ENCODE assay signal across 26 mouse cellular contexts in the genomic region with DNA sequence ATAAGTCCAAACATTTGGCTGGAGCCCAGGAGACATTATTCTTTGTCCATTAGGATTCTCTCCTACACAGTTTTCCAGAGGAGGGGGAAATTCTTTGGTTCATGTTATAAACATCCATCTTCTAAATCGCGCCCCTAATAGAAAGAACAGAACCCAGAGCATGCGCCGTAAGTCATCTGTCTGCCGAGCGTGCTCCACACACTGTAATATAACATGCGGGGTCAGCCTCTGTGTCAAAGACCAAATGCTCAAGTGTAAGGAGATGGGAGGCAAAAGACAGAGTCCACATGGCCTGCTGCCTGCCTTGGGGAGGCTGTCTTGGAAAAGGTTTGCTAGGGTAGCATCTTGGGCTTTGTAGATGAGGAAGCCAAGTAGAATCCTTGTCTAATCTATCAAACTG.
DNase-seq lines count a peak whose midpoint lies in the region; ATAC-seq and TF ChIP-seq lines count a peak whose summit lies in the region.
"Had no signal": no experiment of that assay in that cellular context is flagged by ENCODE, and none has a peak within 500 bp of the region (broad histone marks: within the 10 kb centered on the region; RNA-seq: fewer than 3 reads in every experiment).

No protein-coding gene starts in this region.

- 59% methylated on average over 7 of the region's 7 CpGs for WGBS in kidney, adult 2 months
- 38% methylated on average over 7 of the region's 7 CpGs for whole genome bisulfite sequencing in stomach, embryonic 14.5 days
- 54% methylated on average over 7 of the region's 7 CpGs for WGBS in stomach, postnatal 0 days

- no peak for TF ChIP-seq EP300 in stomach, postnatal 0 days (optimal IDR thresholded peaks at IDR 0.05)

- H3K27me3 ChIP-seq in kidney, adult 2 months (replicated peaks; ENCODE audit: control insufficient read depth, insufficient read depth, low read length): no peaks in the 10 kb centered on the region
- H3K27me3 ChIP-seq in stomach, embryonic 14.5 days (ENCODE audit: control insufficient read depth, insufficient read depth, low read length): no peaks in the 10 kb centered on the region
- no peaks in the 10 kb centered on the region for H3K27me3 ChIP-seq in stomach, postnatal 0 days (ENCODE audit: control insufficient read depth, insufficient read depth, low read length)
- H3K27me3 ChIP-seq: heart, embryonic 13.5 days; limb, embryonic 13.5 days; midbrain, embryonic 13.5 days; neural tube, embryonic 12.5 days had no signal

- DNase-seq in heart, adult 11 months: peak; percentile 55
- DNase-seq in heart, adult 18-20 months: no peak
- DNase-seq in kidney, postnatal 10 days: peak; percentile 30
- no peak for DNase-seq in kidney, adult 2 months
- DNase-seq in stomach, postnatal 0 days (ENCODE audit: low spot score): no peak
- no peak for DNase-seq in frontal cortex, adult 2 months (ENCODE audit: extremely low spot score in 1 of 2, low spot score in 1 of 2)
- DNase-seq: adrenal gland, postnatal 14 days; cerebellum, adult 2 months; cerebellum, postnatal 25 days; gastrocnemius, postnatal 14 days; heart, adult 2 months; heart, postnatal 14 days; layer of hippocampus, adult 9-11 months; lung, postnatal 14 days; right cerebral cortex, postnatal 25 days; thymus, adult 2 months; thymus, postnatal 4 days had no signal

- H3K4me1 ChIP-seq in kidney, adult 2 months (ENCODE audit: control insufficient read depth, insufficient read depth, low read length): no peaks in the 10 kb centered on the region
- 0 out of 2 replicates have a peak, but pooled peaks cover 3% of the 10 kb centered on the region for H3K4me1 ChIP-seq in stomach, embryonic 14.5 days (ENCODE audit: control insufficient read depth, insufficient read depth, low read length)
- H3K4me1 ChIP-seq in stomach, postnatal 0 days (replicated peaks; ENCODE audit: control insufficient read depth, insufficient read depth): no peaks in the 10 kb centered on the region
- H3K4me1 ChIP-seq: forebrain, embryonic 10.5 days; midbrain, embryonic 13.5 days; neural tube, embryonic 12.5 days had no signal

- no peak overlapping the region for H3K4me3 ChIP-seq in kidney, adult 2 months (ENCODE audit: insufficient read depth, low read depth, low read length)
- H3K4me3 ChIP-seq in stomach, embryonic 14.5 days (ENCODE audit: low read depth, low read length): no peak overlapping the region
- H3K4me3 ChIP-seq in stomach, postnatal 0 days (ENCODE audit: low read depth, low read length): no peak overlapping the region
- H3K4me3 ChIP-seq: forebrain, embryonic 10.5 days; heart, adult 2 months; heart, embryonic 13.5 days; limb, embryonic 13.5 days; midbrain, embryonic 13.5 days; neural tube, embryonic 12.5 days had no signal

- peak; percentile 33; the same call in 1 of the 2 replicates for ATAC-seq in stomach, embryonic 14.5 days (ENCODE audit: insufficient number of reproducible peaks, insufficient read depth, low FRiP score, low read depth)
- ATAC-seq in stomach, postnatal 0 days (ENCODE audit: low FRiP score, low TSS enrichment): no peak
- ATAC-seq: forebrain, embryonic 16.5 days; hindbrain, postnatal 0 days; midbrain, embryonic 13.5 days had no signal

- no peak overlapping the region for H3K9ac ChIP-seq in stomach, embryonic 14.5 days (replicated peaks; ENCODE audit: low read depth, low read length)
- H3K9ac ChIP-seq in stomach, postnatal 0 days (ENCODE audit: low read length): no peak overlapping the region
- H3K9ac ChIP-seq: heart, embryonic 13.5 days; limb, embryonic 13.5 days; liver, embryonic 14.5 days; midbrain, embryonic 13.5 days; neural tube, embryonic 12.5 days had no signal

- no peaks in the 10 kb centered on the region for H3K36me3 ChIP-seq in kidney, adult 2 months (ENCODE audit: control insufficient read depth, insufficient read depth, low read length)
- no peaks in the 10 kb centered on the region for H3K36me3 ChIP-seq in stomach, embryonic 14.5 days (ENCODE audit: control insufficient read depth, insufficient read depth, low read length)
- no peaks in the 10 kb centered on the region for H3K36me3 ChIP-seq in stomach, postnatal 0 days (ENCODE audit: control insufficient read depth, insufficient read depth, low read length)
- H3K36me3 ChIP-seq: forebrain, embryonic 10.5 days; heart, embryonic 13.5 days; limb, embryonic 13.5 days; midbrain, embryonic 13.5 days; neural tube, embryonic 12.5 days had no signal

- TF ChIP-seq CTCF in kidney, adult 2 months (conservative IDR thresholded peaks at IDR 0.05; ENCODE audit: insufficient read depth, insufficient read length, low read depth, low read length): no peak
- TF ChIP-seq CTCF in stomach, postnatal 0 days (IDR thresholded peaks at IDR 0.05; ENCODE audit: low read depth): no peak

- H3K27ac ChIP-seq in kidney, adult 2 months (ENCODE audit: insufficient read depth, low read depth, low read length): no peak overlapping the region
- H3K27ac ChIP-seq in stomach, embryonic 14.5 days (ENCODE audit: low read length): no peak overlapping the region
- no peak overlapping the region for H3K27ac ChIP-seq in stomach, postnatal 0 days (replicated peaks)
- H3K27ac ChIP-seq: forebrain, embryonic 10.5 days; heart, adult 2 months; heart, embryonic 13.5 days; hindbrain, postnatal 0 days; limb, embryonic 13.5 days; liver, embryonic 14.5 days; midbrain, embryonic 13.5 days; neural tube, embryonic 12.5 days had no signal

- 0 out of 2 replicates have a peak overlapping the region, but pooled peaks have one; percentile 5 for H3K4me2 ChIP-seq in stomach, embryonic 14.5 days (replicated peaks; ENCODE audit: low read depth, low read length)
- no peak overlapping the region for H3K4me2 ChIP-seq in stomach, postnatal 0 days (replicated peaks; ENCODE audit: low read depth)
- H3K4me2 ChIP-seq: heart, embryonic 13.5 days; limb, embryonic 13.5 days; midbrain, embryonic 13.5 days; neural tube, embryonic 12.5 days had no signal

- H3K9me3 ChIP-seq in stomach, embryonic 14.5 days (ENCODE audit: control insufficient read depth, low read depth, low read length): no peaks in the 10 kb centered on the region
- H3K9me3 ChIP-seq in stomach, postnatal 0 days (ENCODE audit: control insufficient read depth, low read length): no peaks in the 10 kb centered on the region
- H3K9me3 ChIP-seq: forebrain, embryonic 10.5 days; heart, embryonic 13.5 days; limb, embryonic 13.5 days; midbrain, embryonic 13.5 days; neural tube, embryonic 12.5 days had no signal

- no peak for TF ChIP-seq POLR2A in kidney, adult 2 months (IDR thresholded peaks at IDR 0.05; ENCODE audit: low read depth, low read length)

Comparison
In these comparisons a context has a peak if more than half of its experiments do, and no peak if none do; other contexts are left out.
1. DNase-seq: peak in heart, adult 11 months (single experiment) and kidney, postnatal 10 days (single experiment); none in heart, adult 18-20 months (0 of 2), kidney, adult 2 months (single experiment), stomach, postnatal 0 days (single experiment) and frontal cortex, adult 2 months (0 of 2).